Mouse (Mus musculus) stomach, postnatal 0 days (tissue): ENCODE measurements around the gene Mogat2. TPM values are rescaled to one million over a fixed set of nuclear protein-coding genes. Genes with fewer than 3 reads are reported as not detected.

ENCODE experiments used
- ATAC-seq: fragments of 200-750 bp; cut with Nextera tagmentation; 2 replicates; pipeline ENCODE4 v1.8.0; 2017; ENCODE audit not compliant: low FRiP score, low TSS enrichment
- DNase-seq: peaks from one replicate; pipeline ENCODE4 v3.0.0-alpha.2; 2016; ENCODE audit warnings: low spot score
- H3K27ac ChIP-seq: fragments of 300-500 bp; sonication (generic); replicated peaks from 2 replicates; pipeline ENCODE4 v1.5.1; 2014; ENCODE audit warnings: mild to moderate bottlenecking, control low read depth
- H3K27me3 ChIP-seq: fragments of 300-500 bp; sonication (generic); 2 replicates; pipeline ENCODE4 v1.6.1; 2014; ENCODE audit warnings: low read length; ENCODE audit not compliant: control insufficient read depth, insufficient read depth
- H3K36me3 ChIP-seq: fragments of 300-500 bp; sonication (generic); 2 replicates; pipeline ENCODE4 v1.6.1; 2014; ENCODE audit warnings: low read length, mixed read lengths; ENCODE audit not compliant: control insufficient read depth, insufficient read depth
- H3K4me1 ChIP-seq: fragments of 300-500 bp; sonication (generic); replicated peaks from 2 replicates; pipeline ENCODE4 v1.6.1; 2014; ENCODE audit warnings: antibody characterized with exemption; ENCODE audit not compliant: control insufficient read depth, insufficient read depth
- H3K4me2 ChIP-seq: fragments of 300-500 bp; sonication (generic); replicated peaks from 2 replicates; pipeline ENCODE4 v1.6.1; 2014; ENCODE audit warnings: low read depth, mild to moderate bottlenecking, control low read depth, moderate library complexity
- H3K4me3 ChIP-seq: fragments of 300-500 bp; sonication (generic); 2 replicates; pipeline ENCODE4 v1.5.1; 2014; ENCODE audit warnings: low read depth, low read length, control low read depth
- H3K9ac ChIP-seq: fragments of 300-500 bp; sonication (generic); 2 replicates; pipeline ENCODE4 v1.6.1; 2014; ENCODE audit warnings: mild to moderate bottlenecking, low read length, control low read depth, mixed read lengths
- H3K9me3 ChIP-seq: fragments of 300-500 bp; sonication (generic); 2 replicates; pipeline ENCODE4 v1.6.1; 2016; ENCODE audit warnings: low read length; ENCODE audit not compliant: control insufficient read depth
- CTCF ChIP-seq: IDR thresholded peaks from 2 replicates; pipeline ENCODE4 v1.5.1; 2016; ENCODE audit warnings: antibody characterized with exemption, low read depth, mild to moderate bottlenecking, moderate library complexity
- EP300 ChIP-seq: optimal IDR thresholded peaks from 2 replicates; pipeline ENCODE3; 2016; ENCODE audit warnings: antibody characterized with exemption
- WGBS: fragments of 180-500 bp; shearing (Covaris S2); extraction: QIAGEN DNeasy Blood & Tissue Kit; methylation state at CpG from one replicate; pipeline ENCODE4 v1.1.7; 2014; 5-methylcytosine and 5-hydroxymethylcytosine counted together
- polyA plus RNA-seq: library from polyadenylated mRNA; unstranded; fragments of >200 nt; fragmentation: Nextera tagmentation; extraction: Ambion mirVana; gene quantifications from 2 replicates; pipeline ENCODE4 v1.2.1, GENCODE M21; 2015

The Mogat2 gene
- polyA plus RNA-seq, 1 experiment from 2014 or later, result 9.4 TPM

DNA sequence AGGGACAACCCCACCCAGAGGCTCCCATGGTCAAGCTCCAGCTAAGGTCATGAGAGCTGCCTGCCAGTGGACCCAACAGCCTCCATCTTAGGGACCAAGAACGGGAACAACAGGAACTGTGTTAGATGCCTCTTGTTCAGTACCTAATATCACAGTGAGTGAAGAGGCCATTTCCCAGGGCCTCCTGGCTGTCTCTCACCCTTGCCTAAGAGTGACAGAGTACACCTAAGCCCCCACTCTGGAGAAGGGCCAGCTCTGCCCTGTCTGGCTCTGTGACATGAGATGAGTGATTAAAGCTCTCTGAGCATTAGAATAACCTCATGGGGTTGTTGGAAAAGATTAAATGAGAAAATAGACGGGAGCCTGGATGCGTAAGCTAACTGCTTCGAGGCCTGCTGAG lies 64.4 kb downstream of the Mogat2 start:
- Histone ChIP-seq H3K36me3 (no peaks in the 10 kb centered on the region; the same call in 1 of the 2 replicates), H3K4me3 (no peak overlapping the region), H3K9me3 (no peaks in the 10 kb centered on the region), H3K4me2 (no peak overlapping the region), H3K9ac (no peak overlapping the region), H3K27me3 (no peaks in the 10 kb centered on the region), H3K4me1 (no peaks in the 10 kb centered on the region), H3K27ac (peak overlapping the region; percentile 65)
- TF ChIP-seq EP300 (no peak), CTCF (no peak)
- WGBS, result 63% methylated on average over 4 of the region's 4 CpGs
- DNase-seq (no peak), ATAC-seq (no peak)

DNA sequence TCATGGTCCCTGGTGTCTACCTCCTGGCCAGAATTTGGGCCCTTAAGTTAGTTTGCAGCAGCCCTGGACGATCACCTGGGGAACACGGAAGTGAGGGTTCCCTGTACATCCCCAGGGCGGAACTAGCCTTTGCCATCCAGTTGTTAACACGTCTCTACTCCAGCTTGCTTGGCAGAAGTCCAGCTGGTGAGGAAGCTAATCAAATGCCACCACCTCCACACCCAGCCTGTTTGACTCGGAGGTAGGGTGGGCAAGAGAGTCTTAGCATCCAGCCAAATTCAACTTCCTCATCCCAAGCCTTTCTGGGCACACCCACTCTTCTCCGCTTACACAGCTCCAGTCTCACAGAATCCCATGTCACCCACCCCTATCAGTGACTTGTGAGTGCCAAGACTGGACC lies 65.5 kb downstream of the Mogat2 start:
- TF ChIP-seq CTCF, result no peak
- TF ChIP-seq EP300, result peak; percentile 32
- Histone ChIP-seq H3K4me2 (no peak overlapping the region), H3K9me3 (no peaks in the 10 kb centered on the region), H3K27me3 (no peaks in the 10 kb centered on the region), H3K36me3 (no peaks in the 10 kb centered on the region; the same call in 1 of the 2 replicates), H3K9ac (no peak overlapping the region), H3K4me3 (no peak overlapping the region), H3K27ac (peak overlapping the region; percentile 65), H3K4me1 (no peaks in the 10 kb centered on the region; the same call in 1 of the 2 replicates)
- DNase-seq (peak; percentile 72), ATAC-seq (peak; percentile 40)
- 47% methylated on average over 6 of the region's 6 CpGs for WGBS

DNA sequence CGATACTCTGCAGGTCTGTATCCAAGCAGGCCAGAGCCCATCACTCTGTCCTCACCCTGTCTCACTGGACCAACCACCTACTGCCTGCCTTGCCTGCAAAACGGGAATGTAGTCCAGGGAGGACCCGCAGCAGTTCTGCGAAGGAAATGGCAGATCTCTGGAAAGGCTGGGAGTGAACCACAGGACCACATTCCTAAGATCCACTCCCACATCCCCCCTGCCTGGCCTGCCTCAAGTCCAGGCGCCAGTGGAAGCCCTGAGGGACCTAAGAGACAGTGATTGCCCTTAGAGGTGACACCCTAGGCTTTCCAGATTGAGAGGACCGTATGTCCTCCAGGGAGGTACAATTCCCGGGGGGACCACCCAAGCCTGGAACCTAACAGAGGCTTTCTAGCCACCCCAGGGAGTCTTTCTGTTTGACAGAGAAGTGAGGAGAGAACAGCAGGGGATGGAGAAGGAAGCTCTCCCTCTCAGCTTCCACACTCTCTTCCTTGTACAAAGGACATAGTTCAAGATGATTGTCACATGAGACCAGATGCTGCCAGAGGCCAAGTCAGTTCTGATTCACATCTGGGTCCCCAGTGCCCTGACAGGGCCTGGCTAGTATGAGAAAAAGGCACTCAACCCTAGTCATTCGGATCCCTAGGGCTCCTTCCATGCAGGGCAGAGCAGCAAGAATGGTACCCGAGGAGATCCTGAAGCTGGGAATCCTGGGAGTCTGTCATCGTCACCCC lies 66.5 kb downstream of the Mogat2 start:
- DNase-seq (no peak), ATAC-seq (no peak)
- H3K4me2 ChIP-seq, result no peak overlapping the region
- no peaks in the 10 kb centered on the region for H3K9me3 ChIP-seq
- H3K4me3 ChIP-seq, result no peak overlapping the region
- TF ChIP-seq CTCF (no peak), EP300 (no peak)
- H3K4me1 ChIP-seq, result no peaks in the 10 kb centered on the region; the same call in 1 of the 2 replicates
- 73% methylated on average over 10 of the region's 10 CpGs for WGBS
- H3K27me3 ChIP-seq, result no peaks in the 10 kb centered on the region
- H3K27ac ChIP-seq, result no peak overlapping the region; the same call in 1 of the 2 replicates
- no peaks in the 10 kb centered on the region; the same call in 1 of the 2 replicates for H3K36me3 ChIP-seq
- no peak overlapping the region for H3K9ac ChIP-seq

DNA sequence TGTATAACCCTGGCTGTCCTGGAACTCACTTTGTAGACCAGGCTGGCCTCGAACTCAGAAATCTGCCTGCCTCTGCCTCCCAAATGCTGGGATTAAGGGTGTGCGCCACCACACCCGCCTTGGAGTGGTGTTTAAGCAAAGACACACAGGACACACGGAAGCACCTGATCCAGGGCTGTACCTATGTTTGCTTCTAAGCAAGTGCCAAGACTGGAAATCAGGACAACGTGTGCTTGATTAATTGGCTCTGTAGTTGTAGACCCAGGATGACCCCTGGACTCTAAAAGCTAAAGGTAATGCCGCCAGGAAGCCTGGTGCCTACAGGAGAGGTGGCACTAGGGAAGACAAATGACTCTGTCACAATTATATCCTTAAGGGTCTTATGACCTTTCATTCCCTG lies 67.9 kb downstream of the Mogat2 start:
- no peaks in the 10 kb centered on the region for H3K9me3 ChIP-seq
- ATAC-seq, result no peak
- H3K9ac ChIP-seq, result no peak overlapping the region
- WGBS, result 81% methylated on average over 6 of the region's 6 CpGs
- H3K4me2 ChIP-seq, result no peak overlapping the region
- H3K36me3 ChIP-seq, result no peaks in the 10 kb centered on the region
- no peaks in the 10 kb centered on the region; the same call in 1 of the 2 replicates for H3K4me1 ChIP-seq
- no peak overlapping the region for H3K4me3 ChIP-seq
- no peak overlapping the region for H3K27ac ChIP-seq
- no peaks in the 10 kb centered on the region for H3K27me3 ChIP-seq
- DNase-seq, result no peak
- TF ChIP-seq CTCF (no peak), EP300 (no peak)

DNA sequence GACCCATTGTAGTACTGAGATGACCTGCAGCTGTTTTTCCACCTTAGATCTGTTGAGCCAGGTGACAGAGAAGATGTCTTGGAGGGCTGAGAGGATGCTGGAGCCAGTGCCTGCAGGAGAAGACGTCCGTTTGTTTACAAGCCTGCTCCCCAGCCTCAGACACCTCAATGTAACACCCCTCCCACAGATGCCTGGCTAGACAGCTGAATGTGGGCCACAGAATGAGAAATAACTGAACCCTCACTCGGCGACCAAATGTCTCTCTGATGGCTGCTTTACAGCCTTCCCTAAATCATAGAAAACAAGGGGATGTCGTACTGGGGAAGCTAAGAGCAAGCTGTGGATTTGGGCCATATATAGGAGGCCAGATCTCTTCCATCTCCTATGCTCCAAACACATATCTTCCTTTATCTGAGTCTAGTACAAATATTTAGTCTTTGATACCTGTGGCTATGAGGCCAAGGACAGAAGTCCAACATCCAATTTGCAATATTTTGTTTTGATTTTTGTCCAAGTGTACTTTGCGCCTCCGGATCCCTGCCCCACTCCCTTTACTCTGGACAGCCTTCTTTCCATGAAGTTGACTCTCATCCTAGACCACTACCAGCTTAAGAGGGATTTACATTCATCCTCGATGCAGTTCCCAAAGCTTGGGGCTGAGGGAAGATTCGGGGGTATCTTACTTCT lies 68.6 kb downstream of the Mogat2 start:
- no peaks in the 10 kb centered on the region for H3K27me3 ChIP-seq
- no peaks in the 10 kb centered on the region; the same call in 1 of the 2 replicates for H3K4me1 ChIP-seq
- DNase-seq (no peak), ATAC-seq (no peak)
- no peak overlapping the region for H3K4me3 ChIP-seq
- TF ChIP-seq EP300, result no peak
- H3K9me3 ChIP-seq, result no peaks in the 10 kb centered on the region
- 70% methylated on average over 9 of the region's 9 CpGs for WGBS
- H3K9ac ChIP-seq, result no peak overlapping the region
- no peak overlapping the region for H3K4me2 ChIP-seq
- H3K27ac ChIP-seq, result no peak overlapping the region
- H3K36me3 ChIP-seq, result no peaks in the 10 kb centered on the region

Other genes with a start within 250 kb of the Mogat2 start
- gene Uvrag, start 97.5 kb downstream of the Mogat2 start, polyA plus RNA-seq, result 9.8 and 10.7 TPM in 2 replicates
- gene Dgat2, start 55.9 kb downstream of the Mogat2 start, polyA plus RNA-seq, result 307 and 320 TPM in 2 replicates
- 8.7 and 9.1 TPM in 2 replicates for gene Map6, start 28.8 kb upstream of the Mogat2 start, polyA plus RNA-seq
- gene Serpinh1, start 114.6 kb upstream of the Mogat2 start, polyA plus RNA-seq, result 331 and 433 TPM in 2 replicates
- 8.1 and 9.1 TPM in 2 replicates for gene Gdpd5, start 142.8 kb upstream of the Mogat2 start, polyA plus RNA-seq
- gene Klhl35, start 227.4 kb upstream of the Mogat2 start, polyA plus RNA-seq, result 0.97 and 1.3 TPM in 2 replicates
- gene Rps3, start 245.1 kb upstream of the Mogat2 start, polyA plus RNA-seq, result 688 and 733 TPM in 2 replicates